Mouse (Mus musculus) liver, adult 2 months (tissue): ENCODE results near the gene Rfc5.

Experiments used
- CTCF ChIP-seq: fragments of 200-500 bp; IDR thresholded peaks from 2 replicates; pipeline ENCODE4 v1.5.1; 2011; ENCODE audit warnings: low read depth, low read length, control low read depth
- POLR2A ChIP-seq: fragments of 200-500 bp; IDR thresholded peaks from 2 replicates; pipeline ENCODE4 v1.6.1; 2011; ENCODE audit warnings: low read length, control low read depth; ENCODE audit not compliant: insufficient read depth; ENCODE audit errors: extremely low read depth

- no peak for TF ChIP-seq POLR2A
- TF ChIP-seq CTCF: no peak
These were observed 21.6 kb downstream of the Rfc5 start for GRCm38 (mm10) chr5:117367206-117367605.
